10 mouse cellular contexts compared by ENCODE assay signal in the genomic region with DNA sequence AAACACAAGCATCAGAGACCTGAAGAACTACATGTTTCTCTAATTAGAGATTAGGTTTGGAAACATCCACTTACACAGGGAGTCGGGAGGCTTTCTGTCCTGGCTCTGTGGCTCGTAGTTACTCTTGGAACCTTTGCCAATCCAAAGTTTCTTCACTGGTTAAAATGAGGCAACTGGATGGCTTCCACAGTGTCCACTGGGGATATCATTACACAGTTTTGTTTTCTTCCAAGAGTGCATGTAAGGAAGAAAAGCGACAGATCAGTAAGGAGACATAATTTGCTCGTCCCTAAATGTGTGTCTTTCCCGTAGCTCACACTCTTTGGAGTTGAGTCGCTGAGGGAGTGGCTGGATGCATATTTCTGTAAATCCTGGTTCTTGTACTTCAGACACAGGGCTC.
DNase-seq lines count a peak whose midpoint lies in the region; ATAC-seq and TF ChIP-seq lines count a peak whose summit lies in the region.
"Had no signal": no experiment of that assay in that cellular context is flagged by ENCODE, and none has a peak within 500 bp of the region (broad histone marks: within the 10 kb centered on the region; RNA-seq: fewer than 3 reads in every experiment).

No protein-coding gene starts in this region.

- no peak overlapping the region for H3K4me3 ChIP-seq in heart, embryonic 12.5 days
- H3K4me3 ChIP-seq in heart, embryonic 16.5 days (ENCODE audit: low read length), result no peak overlapping the region
- H3K4me3 ChIP-seq in lung, postnatal 0 days (ENCODE audit: low read depth, low read length), result no peak overlapping the region
- no peak overlapping the region for H3K4me3 ChIP-seq in hindbrain, embryonic 12.5 days
- H3K4me3 ChIP-seq: midbrain, embryonic 10.5 days had no signal

- intact Hi-C loops in left cerebral cortex, postnatal 4 days (cut with DNase I), result loop anchor here (5.0 to 10.0 kb wide), 2 partner anchors 852 to 1325 kb away; partner anchors contain the start of gene Zeb2

- no peak for ATAC-seq in heart, embryonic 12.5 days (ENCODE audit: insufficient number of reproducible peaks, low FRiP score)
- ATAC-seq in heart, embryonic 16.5 days (replicated peaks; ENCODE audit: extremely low read depth, insufficient read depth, low FRiP score), result no peak
- ATAC-seq in lung, postnatal 0 days, result 0 out of 2 replicates have a peak, but pooled peaks have one; percentile 12
- no peak for ATAC-seq in hindbrain, embryonic 12.5 days (ENCODE audit: low FRiP score)

- H3K36me3 ChIP-seq in heart, embryonic 12.5 days, result no peaks in the 10 kb centered on the region
- H3K36me3 ChIP-seq in heart, embryonic 16.5 days (ENCODE audit: control insufficient read depth, insufficient read depth), result no peaks in the 10 kb centered on the region
- no peaks in the 10 kb centered on the region for H3K36me3 ChIP-seq in lung, postnatal 0 days (ENCODE audit: insufficient read depth, low read length)
- H3K36me3 ChIP-seq in hindbrain, embryonic 12.5 days, result no peaks in the 10 kb centered on the region
- H3K36me3 ChIP-seq: midbrain, embryonic 10.5 days had no signal

- H3K27ac ChIP-seq in heart, embryonic 12.5 days (ENCODE audit: poor library complexity, severe bottlenecking), result no peak overlapping the region
- peak overlapping the region; percentile 79 for H3K27ac ChIP-seq in heart, embryonic 16.5 days (ENCODE audit: low read length)
- H3K27ac ChIP-seq in lung, postnatal 0 days (ENCODE audit: low read length), result peak overlapping the region; percentile 81
- H3K27ac ChIP-seq in hindbrain, embryonic 12.5 days, result no peak overlapping the region

- WGBS in heart, embryonic 12.5 days, result 57% methylated on average over 6 of the region's 6 CpGs
- WGBS in heart, embryonic 16.5 days, result 49% methylated on average over 6 of the region's 6 CpGs
- 17% methylated on average over 6 of the region's 6 CpGs for WGBS in lung, postnatal 0 days
- 73% methylated on average over 6 of the region's 6 CpGs for WGBS in hindbrain, embryonic 12.5 days

- H3K4me1 ChIP-seq in heart, embryonic 12.5 days (replicated peaks), result peaks cover 18% of the 10 kb centered on the region
- peaks cover 9% of the 10 kb centered on the region for H3K4me1 ChIP-seq in heart, embryonic 16.5 days (ENCODE audit: control insufficient read depth, insufficient read depth, low read length)
- peaks cover 4% of the 10 kb centered on the region; the same call in 1 of the 2 replicates for H3K4me1 ChIP-seq in lung, postnatal 0 days (ENCODE audit: insufficient read depth, low read depth, low read length)
- H3K4me1 ChIP-seq in hindbrain, embryonic 12.5 days, result peaks cover 3% of the 10 kb centered on the region

- no peaks in the 10 kb centered on the region for H3K9me3 ChIP-seq in heart, embryonic 12.5 days (replicated peaks)
- no peaks in the 10 kb centered on the region for H3K9me3 ChIP-seq in heart, embryonic 16.5 days (replicated peaks; ENCODE audit: control insufficient read depth, low read length)
- H3K9me3 ChIP-seq in lung, postnatal 0 days (ENCODE audit: low read length), result no peaks in the 10 kb centered on the region
- H3K9me3 ChIP-seq in hindbrain, embryonic 12.5 days (replicated peaks), result no peaks in the 10 kb centered on the region
- H3K9me3 ChIP-seq: midbrain, embryonic 10.5 days had no signal

- no peak overlapping the region for H3K9ac ChIP-seq in heart, embryonic 12.5 days
- H3K9ac ChIP-seq in heart, embryonic 16.5 days (ENCODE audit: low read length), result 0 out of 2 replicates have a peak overlapping the region, but pooled peaks have one; percentile 17
- peak overlapping the region; percentile 4; the same call in 1 of the 2 replicates for H3K9ac ChIP-seq in lung, postnatal 0 days (replicated peaks; ENCODE audit: low read depth)
- no peak overlapping the region for H3K9ac ChIP-seq in hindbrain, embryonic 12.5 days

- no peak for TF ChIP-seq CTCF in lung, postnatal 0 days (IDR thresholded peaks at IDR 0.05)

- H3K27me3 ChIP-seq in heart, embryonic 12.5 days (replicated peaks), result no peaks in the 10 kb centered on the region
- H3K27me3 ChIP-seq in heart, embryonic 16.5 days (ENCODE audit: control insufficient read depth, insufficient read depth, low read length), result no peaks in the 10 kb centered on the region
- H3K27me3 ChIP-seq in lung, postnatal 0 days (replicated peaks; ENCODE audit: insufficient read depth, low read length), result no peaks in the 10 kb centered on the region
- no peaks in the 10 kb centered on the region; the same call in 1 of the 2 replicates for H3K27me3 ChIP-seq in hindbrain, embryonic 12.5 days

- peak; percentile 97 for DNase-seq in heart, adult 11 months
- peak; percentile 40 for DNase-seq in adrenal gland, postnatal 14 days
- peak; percentile 67 for DNase-seq in lung, postnatal 0 days (ENCODE audit: low spot score)
- DNase-seq in left cerebral cortex, postnatal 4 days, result no peak
- DNase-seq in cerebellum, adult 18-20 months, result no peak
- DNase-seq: right cerebral cortex, postnatal 25 days had no signal

- no peak for TF ChIP-seq EP300 in lung, postnatal 0 days (IDR thresholded peaks at IDR 0.05)

- H3K4me2 ChIP-seq in heart, embryonic 12.5 days, result no peak overlapping the region
- H3K4me2 ChIP-seq in heart, embryonic 16.5 days (ENCODE audit: low read depth, low read length), result no peak overlapping the region
- peak overlapping the region; percentile 44 for H3K4me2 ChIP-seq in lung, postnatal 0 days (replicated peaks; ENCODE audit: low read depth, low read length)
- H3K4me2 ChIP-seq in hindbrain, embryonic 12.5 days (replicated peaks), result no peak overlapping the region

Comparison
In these comparisons a context has a peak if more than half of its experiments do, and no peak if none do; other contexts are left out.
1. H3K27ac ChIP-seq: peak in heart, embryonic 16.5 days (single experiment) and lung, postnatal 0 days (single experiment); none in heart, embryonic 12.5 days (single experiment) and hindbrain, embryonic 12.5 days (single experiment).
2. H3K9ac ChIP-seq: peak in heart, embryonic 16.5 days (single experiment) and lung, postnatal 0 days (single experiment); none in heart, embryonic 12.5 days (single experiment) and hindbrain, embryonic 12.5 days (single experiment).
3. DNase-seq: peak in heart, adult 11 months (single experiment), adrenal gland, postnatal 14 days (single experiment) and lung, postnatal 0 days (single experiment); none in left cerebral cortex, postnatal 4 days (single experiment) and cerebellum, adult 18-20 months (0 of 2).